Mouse (Mus musculus): Measurements from ENCODE around the gene Tut4. TPM values are rescaled to one million over a fixed set of nuclear protein-coding genes. Genes with fewer than 3 reads are reported as not detected.

Gene Tut4
- polyA plus RNA-seq (2014; fragmentation: Nextera tagmentation; extraction: Ambion mirVana), result 59.0 and 70.7 TPM in 2 replicates

DNA sequence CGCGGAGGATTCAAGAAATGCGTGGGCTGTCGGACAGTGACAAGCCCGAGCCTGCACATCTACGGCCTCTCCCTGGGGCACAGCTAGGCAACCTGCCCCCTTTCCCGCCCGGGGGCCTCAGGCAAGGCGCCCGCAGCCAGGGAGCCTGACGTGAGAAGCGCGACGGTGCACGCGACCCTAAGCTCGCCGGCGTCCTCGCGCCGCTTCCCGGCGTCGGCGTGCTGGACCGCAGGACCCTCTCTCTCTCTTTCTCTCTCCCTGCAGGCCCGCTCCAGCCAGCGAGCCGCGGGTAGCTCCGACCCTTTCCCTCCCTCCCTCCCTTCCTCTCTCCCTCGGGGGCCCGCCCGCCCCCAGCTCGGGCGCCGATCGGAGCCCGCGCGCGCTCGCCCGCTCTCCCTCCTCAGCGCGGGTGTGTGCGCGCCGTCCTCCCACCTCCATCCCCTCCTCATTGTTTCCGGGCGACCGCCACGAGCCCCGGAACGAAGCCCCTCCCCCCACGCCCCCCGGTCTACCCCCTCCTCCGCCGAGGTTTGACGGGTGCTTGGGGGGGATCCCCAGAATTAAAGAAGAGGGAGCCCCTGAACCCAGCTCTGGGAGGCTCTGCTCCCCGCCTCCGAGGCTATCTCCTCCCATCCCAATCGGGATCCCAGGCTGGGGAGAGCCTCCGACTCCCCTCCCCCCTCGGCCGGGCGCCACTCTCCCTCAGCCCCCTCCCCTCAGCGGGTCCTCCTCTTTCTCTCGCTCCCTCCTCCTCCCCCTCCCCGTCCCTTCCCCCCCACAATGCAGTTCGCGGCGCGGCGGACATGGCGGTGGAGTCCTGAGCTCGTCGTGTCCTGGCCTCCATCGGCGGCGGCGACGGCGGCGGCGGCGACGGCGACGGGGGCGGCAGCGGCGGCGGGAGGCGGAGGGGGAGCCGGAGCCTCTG lies at the start of gene Tut4:
Tut4 (plus strand) TSS at position 196 of the 925 bp plus-strand sequence.
- under 1% methylated on average over 89 of the region's 97 CpGs for WGBS
- Histone ChIP-seq H3K4me1 (ENCODE audit: control insufficient read depth, insufficient read depth, low read length) (peaks cover 15% of the 10 kb centered on the region), H3K27me3 (ENCODE audit: control insufficient read depth, insufficient read depth, low read length) (no peaks in the 10 kb centered on the region), H3K4me2 (ENCODE audit: low read length) (peak within 1 kb of the TSS; percentile 82), H3K4me3 (replicated peaks; ENCODE audit: low read depth, low read length) (peak within 1 kb of the TSS; percentile 98), H3K27ac (replicated peaks; ENCODE audit: low read depth, low read length) (peak within 1 kb of the TSS; percentile 99), H3K36me3 (ENCODE audit: control insufficient read depth, insufficient read depth, low read length) (no peaks in the 10 kb centered on the region), H3K9ac (replicated peaks; ENCODE audit: low read length) (peak within 1 kb of the TSS; percentile 97), H3K9me3 (ENCODE audit: control insufficient read depth, low read length) (no peaks in the 10 kb centered on the region)
- DNase-seq (peak; percentile 95), ATAC-seq (ENCODE audit: low FRiP score, low TSS enrichment) (peak; percentile 92)

DNA sequence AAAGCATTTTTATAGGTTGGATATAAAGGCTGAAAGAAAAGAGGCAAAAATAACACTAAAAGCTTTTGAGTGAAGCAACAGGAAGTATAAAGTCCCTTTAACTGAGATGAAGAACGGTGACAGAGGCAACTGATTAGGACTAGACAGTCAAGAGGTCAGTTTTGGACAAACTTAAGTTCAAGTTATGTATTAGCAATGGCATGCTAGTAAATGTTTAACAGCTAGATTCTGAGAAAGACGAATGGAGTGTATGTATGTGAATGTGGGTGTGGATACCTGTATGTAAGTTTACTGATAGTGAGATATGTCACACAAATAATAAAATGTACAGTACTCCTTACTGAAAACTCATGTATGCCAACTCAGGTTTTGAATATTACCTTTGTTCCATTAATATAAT lies 34.6 kb upstream of the Tut4 start:
- Histone ChIP-seq H3K4me1 (ENCODE audit: control insufficient read depth, insufficient read depth, low read length) (no peaks in the 10 kb centered on the region), H3K36me3 (ENCODE audit: control insufficient read depth, insufficient read depth, low read length) (no peaks in the 10 kb centered on the region), H3K27ac (replicated peaks; ENCODE audit: low read depth, low read length) (no peak overlapping the region), H3K27me3 (ENCODE audit: control insufficient read depth, insufficient read depth, low read length) (no peaks in the 10 kb centered on the region), H3K4me2 (ENCODE audit: low read length) (no peak overlapping the region), H3K9me3 (ENCODE audit: control insufficient read depth, low read length) (no peaks in the 10 kb centered on the region), H3K9ac (replicated peaks; ENCODE audit: low read length) (no peak overlapping the region), H3K4me3 (replicated peaks; ENCODE audit: low read depth, low read length) (no peak overlapping the region)
- DNase-seq, result no peak
- 91% methylated on average over 2 of the region's 2 CpGs for WGBS
- no peak for ATAC-seq (ENCODE audit: low FRiP score, low TSS enrichment)

DNA sequence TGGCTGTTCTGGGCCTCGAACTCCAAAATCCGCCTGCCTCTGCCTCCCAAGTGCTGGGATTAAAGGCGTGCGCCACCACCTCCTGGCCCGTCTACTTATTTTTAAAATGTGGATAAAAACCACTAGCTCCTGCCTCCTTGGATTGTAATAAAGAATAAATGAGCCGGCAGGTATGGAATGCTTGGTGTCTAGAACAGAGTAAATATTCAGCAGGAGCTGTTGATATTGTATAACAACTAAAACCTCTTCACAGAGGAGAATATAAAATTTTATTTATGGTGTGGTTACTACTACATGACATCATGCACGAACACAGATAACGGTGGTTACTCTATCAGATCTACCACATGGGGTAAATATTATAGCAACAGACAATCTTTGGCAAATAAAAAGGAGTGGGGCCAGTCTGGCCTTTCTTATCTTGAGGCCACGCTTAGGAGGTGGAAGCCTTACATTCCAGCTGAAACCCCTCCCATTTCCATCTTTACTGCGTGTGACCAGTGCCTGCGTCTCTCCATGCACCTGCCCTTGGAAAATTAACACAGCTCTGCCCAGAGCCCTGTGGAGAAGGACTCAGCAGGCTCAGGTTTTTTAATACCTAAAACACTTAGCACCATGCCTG lies 31.4 kb upstream of the Tut4 start:
- H3K36me3 ChIP-seq (ENCODE audit: control insufficient read depth, insufficient read depth, low read length), result no peaks in the 10 kb centered on the region
- DNase-seq (no peak), ATAC-seq (ENCODE audit: low FRiP score, low TSS enrichment) (no peak)
- no peak overlapping the region for H3K4me3 ChIP-seq (replicated peaks; ENCODE audit: low read depth, low read length)
- no peak overlapping the region for H3K9ac ChIP-seq (replicated peaks; ENCODE audit: low read length)
- no peaks in the 10 kb centered on the region for H3K27me3 ChIP-seq (ENCODE audit: control insufficient read depth, insufficient read depth, low read length)
- no peak overlapping the region for H3K27ac ChIP-seq (replicated peaks; ENCODE audit: low read depth, low read length)
- WGBS, result 83% methylated on average over 11 of the region's 11 CpGs
- peaks cover 20% of the 10 kb centered on the region for H3K4me1 ChIP-seq (ENCODE audit: control insufficient read depth, insufficient read depth, low read length)
- H3K4me2 ChIP-seq (ENCODE audit: low read length), result no peak overlapping the region
- no peaks in the 10 kb centered on the region for H3K9me3 ChIP-seq (ENCODE audit: control insufficient read depth, low read length)

DNA sequence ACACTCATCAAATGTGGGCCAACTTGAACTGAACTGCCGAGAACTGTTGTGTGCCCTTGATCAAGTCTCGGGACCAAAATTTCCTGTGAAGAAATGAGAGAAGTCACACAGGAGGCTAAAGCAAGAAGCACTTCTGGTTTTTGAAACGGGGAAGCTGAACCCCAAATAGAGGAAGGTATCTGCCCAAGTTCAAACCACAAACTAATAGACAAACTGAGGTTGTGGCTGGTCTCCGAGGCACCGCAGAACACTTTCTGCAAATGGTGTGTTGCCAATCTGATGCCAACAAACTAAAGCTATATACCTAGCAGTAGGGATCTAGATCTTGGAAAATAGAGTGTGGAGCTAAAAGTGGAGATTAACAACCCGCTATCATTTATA lies 30.9 kb upstream of the Tut4 start:
- Histone ChIP-seq H3K27me3 (ENCODE audit: control insufficient read depth, insufficient read depth, low read length) (no peaks in the 10 kb centered on the region), H3K9ac (replicated peaks; ENCODE audit: low read length) (no peak overlapping the region), H3K4me1 (ENCODE audit: control insufficient read depth, insufficient read depth, low read length) (peaks cover 20% of the 10 kb centered on the region), H3K4me3 (replicated peaks; ENCODE audit: low read depth, low read length) (no peak overlapping the region), H3K36me3 (ENCODE audit: control insufficient read depth, insufficient read depth, low read length) (no peaks in the 10 kb centered on the region), H3K27ac (replicated peaks; ENCODE audit: low read depth, low read length) (no peak overlapping the region), H3K9me3 (ENCODE audit: control insufficient read depth, low read length) (no peaks in the 10 kb centered on the region), H3K4me2 (ENCODE audit: low read length) (no peak overlapping the region)
- ATAC-seq (ENCODE audit: low FRiP score, low TSS enrichment), result no peak
- no peak for DNase-seq
- WGBS, result 93% methylated on average over 6 of the region's 6 CpGs

DNA sequence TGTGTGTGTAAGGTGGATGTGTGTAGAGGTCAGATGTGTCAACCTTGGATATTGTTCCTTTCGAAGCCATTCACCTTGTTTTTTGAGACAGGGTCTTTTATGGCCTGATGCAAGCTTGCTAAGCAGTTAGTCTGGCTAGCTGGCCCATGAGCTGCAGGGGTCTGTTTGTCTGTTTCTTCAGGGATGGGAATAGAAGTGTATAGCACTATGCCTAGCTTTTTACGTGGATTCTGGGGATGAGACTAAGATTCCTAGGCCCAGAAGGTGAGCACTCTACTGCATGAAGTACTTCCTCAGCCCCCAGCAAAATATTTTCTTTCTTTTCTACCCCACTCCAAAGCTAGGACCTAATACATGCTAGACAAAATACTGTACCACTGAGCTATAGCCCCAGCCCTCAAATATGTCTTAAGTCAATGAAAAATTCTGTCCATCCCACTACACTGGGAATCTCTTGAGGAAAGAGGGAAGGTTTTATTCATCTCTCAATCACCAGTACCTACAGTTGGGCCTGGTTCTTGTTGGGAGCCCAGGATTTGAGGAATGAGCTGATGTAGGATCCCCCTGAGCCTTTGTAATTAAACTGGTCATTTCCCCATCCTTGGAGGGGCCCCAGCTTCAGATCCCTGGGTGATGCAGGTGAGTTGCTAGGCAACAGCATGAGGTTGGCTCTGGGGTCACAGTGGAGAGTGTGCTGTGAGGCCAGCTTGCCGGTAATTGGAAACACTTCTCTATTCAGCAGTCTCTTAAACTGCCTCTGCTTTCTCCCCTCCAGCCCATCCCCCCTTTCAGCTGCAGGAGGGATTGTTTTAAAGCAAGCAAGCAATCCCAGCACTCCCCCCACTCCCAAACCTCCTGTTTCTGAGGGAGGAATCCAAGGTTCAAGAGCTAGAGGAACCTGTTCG lies 28.3 kb upstream of the Tut4 start:
- H3K4me1 ChIP-seq (ENCODE audit: control insufficient read depth, insufficient read depth, low read length), result peaks cover 22% of the 10 kb centered on the region
- WGBS, result 31% methylated on average over 4 of the region's 4 CpGs
- H3K9ac ChIP-seq (replicated peaks; ENCODE audit: low read length), result no peak overlapping the region
- peak overlapping the region; percentile 67 for H3K27ac ChIP-seq (replicated peaks; ENCODE audit: low read depth, low read length)
- H3K36me3 ChIP-seq (ENCODE audit: control insufficient read depth, insufficient read depth, low read length), result no peaks in the 10 kb centered on the region
- no peaks in the 10 kb centered on the region for H3K27me3 ChIP-seq (ENCODE audit: control insufficient read depth, insufficient read depth, low read length)
- no peak overlapping the region for H3K4me3 ChIP-seq (replicated peaks; ENCODE audit: low read depth, low read length)
- DNase-seq (peak; percentile 72), ATAC-seq (ENCODE audit: low FRiP score, low TSS enrichment) (peak; percentile 64; the same call in 1 of the 2 replicates)
- H3K9me3 ChIP-seq (ENCODE audit: control insufficient read depth, low read length), result no peaks in the 10 kb centered on the region
- H3K4me2 ChIP-seq (ENCODE audit: low read length), result peak overlapping the region; percentile 4; the same call in 1 of the 2 replicates

DNA sequence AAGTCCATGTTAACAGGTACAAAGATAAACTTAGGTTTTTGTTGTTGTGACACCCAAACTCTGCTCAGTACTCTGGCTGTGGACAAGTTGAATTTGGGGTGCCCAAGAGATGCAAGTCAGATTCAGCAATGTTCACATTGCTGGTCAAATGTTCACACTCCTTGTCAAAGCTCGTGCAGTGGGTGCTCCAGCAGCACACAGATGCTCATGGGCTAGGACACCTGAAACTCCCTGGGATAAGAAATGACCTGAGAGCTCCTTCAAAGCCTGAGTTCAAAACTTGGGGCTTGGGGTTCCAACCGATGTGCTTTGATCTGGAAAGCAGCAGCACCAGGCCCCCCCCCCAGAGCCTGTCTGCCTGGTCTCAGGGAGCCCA lies 27.7 kb upstream of the Tut4 start:
- Histone ChIP-seq H3K4me3 (replicated peaks; ENCODE audit: low read depth, low read length) (no peak overlapping the region), H3K27me3 (ENCODE audit: control insufficient read depth, insufficient read depth, low read length) (no peaks in the 10 kb centered on the region), H3K36me3 (ENCODE audit: control insufficient read depth, insufficient read depth, low read length) (no peaks in the 10 kb centered on the region), H3K4me2 (ENCODE audit: low read length) (peak overlapping the region; percentile 4; the same call in 1 of the 2 replicates), H3K4me1 (ENCODE audit: control insufficient read depth, insufficient read depth, low read length) (peaks cover 22% of the 10 kb centered on the region), H3K9ac (replicated peaks; ENCODE audit: low read length) (no peak overlapping the region), H3K27ac (replicated peaks; ENCODE audit: low read depth, low read length) (peak overlapping the region; percentile 67; the same call in 1 of the 2 replicates), H3K9me3 (ENCODE audit: control insufficient read depth, low read length) (no peaks in the 10 kb centered on the region)
- DNase-seq (no peak), ATAC-seq (ENCODE audit: low FRiP score, low TSS enrichment) (no peak)
- WGBS, result 41% methylated on average over 2 of the region's 2 CpGs

DNA sequence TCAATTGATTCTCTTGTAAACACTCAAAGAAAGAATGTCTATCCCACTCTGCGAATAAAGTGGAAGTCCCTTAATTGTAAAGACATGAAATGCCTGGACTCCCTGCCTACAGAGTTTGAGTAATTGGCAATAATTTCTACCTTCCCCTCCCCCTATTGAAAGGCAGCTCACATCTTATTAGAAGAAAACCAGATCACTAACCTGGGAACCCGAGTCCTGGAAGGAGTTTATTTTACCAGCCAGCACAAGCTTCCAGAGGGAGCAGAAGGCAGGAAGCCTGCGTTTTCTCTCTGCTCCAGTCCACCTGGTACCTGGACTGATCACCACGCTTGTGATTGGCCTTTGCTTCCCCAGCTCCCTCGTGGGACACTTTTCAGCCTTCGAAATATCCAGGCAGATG lies 25.9 kb upstream of the Tut4 start:
- no peak overlapping the region for H3K9ac ChIP-seq (replicated peaks; ENCODE audit: low read length)
- DNase-seq (no peak), ATAC-seq (ENCODE audit: low FRiP score, low TSS enrichment) (no peak)
- H3K27ac ChIP-seq (replicated peaks; ENCODE audit: low read depth, low read length), result no peak overlapping the region
- no peaks in the 10 kb centered on the region for H3K36me3 ChIP-seq (ENCODE audit: control insufficient read depth, insufficient read depth, low read length)
- no peak overlapping the region for H3K4me3 ChIP-seq (replicated peaks; ENCODE audit: low read depth, low read length)
- 56% methylated on average over 6 of the region's 6 CpGs for WGBS
- H3K4me1 ChIP-seq (ENCODE audit: control insufficient read depth, insufficient read depth, low read length), result peaks cover 22% of the 10 kb centered on the region
- no peak overlapping the region for H3K4me2 ChIP-seq (ENCODE audit: low read length)
- no peaks in the 10 kb centered on the region for H3K9me3 ChIP-seq (ENCODE audit: control insufficient read depth, low read length)
- H3K27me3 ChIP-seq (ENCODE audit: control insufficient read depth, insufficient read depth, low read length), result no peaks in the 10 kb centered on the region

DNA sequence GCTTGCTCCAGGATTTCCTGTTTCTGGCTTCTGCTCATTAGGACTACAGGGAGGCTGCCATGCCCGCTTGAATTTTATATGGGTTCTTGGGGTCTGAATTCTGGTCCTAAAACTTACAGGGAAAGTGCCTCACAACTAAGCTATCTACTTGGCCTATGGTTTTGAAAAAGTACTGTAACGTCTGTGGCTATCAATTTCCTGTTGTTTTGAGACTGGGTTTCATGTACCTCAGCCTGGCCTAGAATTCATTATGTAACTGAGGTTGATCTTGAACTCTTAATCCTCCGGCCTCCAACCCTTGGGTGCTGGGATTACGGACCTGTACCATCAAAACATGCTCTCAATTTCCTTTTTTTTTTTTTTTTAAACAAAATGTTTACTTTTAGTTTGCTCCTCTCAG lies 25.0 kb upstream of the Tut4 start:
- H3K27me3 ChIP-seq (ENCODE audit: control insufficient read depth, insufficient read depth, low read length), result no peaks in the 10 kb centered on the region
- ATAC-seq (ENCODE audit: low FRiP score, low TSS enrichment) (no peak), DNase-seq (no peak)
- no peak overlapping the region for H3K9ac ChIP-seq (replicated peaks; ENCODE audit: low read length)
- H3K9me3 ChIP-seq (ENCODE audit: control insufficient read depth, low read length), result no peaks in the 10 kb centered on the region
- WGBS, result 90% methylated on average over 4 of the region's 4 CpGs
- H3K36me3 ChIP-seq (ENCODE audit: control insufficient read depth, insufficient read depth, low read length), result no peaks in the 10 kb centered on the region
- no peak overlapping the region for H3K27ac ChIP-seq (replicated peaks; ENCODE audit: low read depth, low read length)
- no peak overlapping the region for H3K4me2 ChIP-seq (ENCODE audit: low read length)
- no peak overlapping the region for H3K4me3 ChIP-seq (replicated peaks; ENCODE audit: low read depth, low read length)
- peaks cover 22% of the 10 kb centered on the region for H3K4me1 ChIP-seq (ENCODE audit: control insufficient read depth, insufficient read depth, low read length)

Data from midbrain, embryonic 14.5 days (tissue).